Mouse (Mus musculus) naive thymus-derived CD4-positive, alpha-beta T cell, adult 2 months (primary cell): ENCODE measurements around the gene Senp6.
"Not testable (repeated sequence)": the region's sequence is repeated elsewhere in the genome, so short reads cannot be mapped to it uniquely, and the experiment has no call there.

ENCODE experiments used
- DNase-seq: peaks from one replicate; pipeline ENCODE4 v3.0.0-alpha.2; 2011; ENCODE audit warnings: low read depth

Gene Senp6

GRCm38 (mm10) chr9:80080941-80081340 lies 14.2 kb downstream of the Senp6 start:
- peak; percentile 57 for DNase-seq

GRCm38 (mm10) chr9:80084429-80085092 lies 17.9 kb downstream of the Senp6 start:
- DNase-seq: no peak

- no peak for DNase-seq
These were observed 19.0 kb downstream of the Senp6 start for GRCm38 (mm10) chr9:80085665-80086064.

GRCm38 (mm10) chr9:80086272-80086966 lies 19.7 kb downstream of the Senp6 start:
- DNase-seq: not testable (repeated sequence)

GRCm38 (mm10) chr9:80089409-80089808 lies 22.7 kb downstream of the Senp6 start:
- DNase-seq: no peak

- DNase-seq: no peak
These were observed 29.6 kb downstream of the Senp6 start for GRCm38 (mm10) chr9:80096325-80096724.

- DNase-seq: no peak
These were observed 79.4 kb downstream of the Senp6 start for GRCm38 (mm10) chr9:80145992-80146587.

GRCm38 (mm10) chr9:80149594-80149993 lies 82.9 kb downstream of the Senp6 start:
- no peak for DNase-seq

GRCm38 (mm10) chr9:80155277-80155676 lies 88.6 kb downstream of the Senp6 start:
- DNase-seq: no peak

GRCm38 (mm10) chr9:80156780-80157179 lies 90.1 kb downstream of the Senp6 start:
- no peak for DNase-seq

- no peak for DNase-seq
These were observed 91.2 kb downstream of the Senp6 start for GRCm38 (mm10) chr9:80157840-80158465.

GRCm38 (mm10) chr9:80158937-80159336 lies 92.2 kb downstream of the Senp6 start:
- no peak for DNase-seq

GRCm38 (mm10) chr9:80161451-80161850 lies 94.7 kb downstream of the Senp6 start:
- no peak for DNase-seq

GRCm38 (mm10) chr9:80163126-80163723 lies 96.5 kb downstream of the Senp6 start:
- DNase-seq: no peak

GRCm38 (mm10) chr9:80164191-80164590 lies 97.5 kb downstream of the Senp6 start:
- no peak for DNase-seq

- DNase-seq: peak; percentile 92
These were observed 98.1 kb downstream of the Senp6 start, which contains the start of gene Myo6 for GRCm38 (mm10) chr9:80164611-80165474. Gene Myo6 (plus strand): TSS chr9:80165031.

GRCm38 (mm10) chr9:80165690-80166089 lies 99.0 kb downstream of the Senp6 start:
- peak; percentile 18 for DNase-seq

- DNase-seq: no peak
These were observed 99.7 kb downstream of the Senp6 start for GRCm38 (mm10) chr9:80166425-80166824.

- DNase-seq: no peak
These were observed 100.4 kb downstream of the Senp6 start for GRCm38 (mm10) chr9:80167089-80167488.

- DNase-seq: no peak
These were observed 102.8 kb downstream of the Senp6 start for GRCm38 (mm10) chr9:80169551-80169950.

- DNase-seq: no peak
These were observed 104.5 kb downstream of the Senp6 start for GRCm38 (mm10) chr9:80171241-80171640.
